Mouse (Mus musculus): Measurements from ENCODE around the gene Ksr2. TPM values are rescaled to one million over a fixed set of nuclear protein-coding genes. Genes with fewer than 3 reads are reported as not detected.

Ksr2 gene
- polyA plus RNA-seq, 1 experiment: 0.14 TPM

DNA sequence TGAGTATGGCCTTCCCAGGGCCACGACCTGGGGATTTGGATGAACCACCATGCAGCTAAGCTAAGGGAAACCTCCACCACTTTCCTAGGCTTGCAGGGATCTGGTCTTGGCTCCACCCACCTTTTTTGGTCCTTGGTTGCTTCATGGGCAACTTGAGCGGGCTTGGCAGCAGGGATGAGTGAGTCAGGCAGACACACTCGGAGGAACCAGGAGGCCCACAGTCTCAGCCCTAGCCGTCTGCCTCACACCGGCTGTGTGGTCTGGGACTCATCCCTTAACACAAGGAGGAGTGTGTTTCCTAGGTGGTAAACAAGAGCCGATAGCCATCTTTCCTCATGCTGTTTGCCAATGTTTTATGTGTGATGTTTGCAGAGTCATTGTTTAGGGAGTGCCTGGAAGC is 376.3 kb downstream of the Ksr2 start:
- no peak overlapping the region for H3K4me3 ChIP-seq (ENCODE audit: low read depth, low read length)
- H3K27me3 ChIP-seq (ENCODE audit: control insufficient read depth, insufficient read depth, low read length): no peaks in the 10 kb centered on the region
- H3K4me1 ChIP-seq (ENCODE audit: control insufficient read depth, insufficient read depth, insufficient read length, low read length): no peaks in the 10 kb centered on the region
- no peaks in the 10 kb centered on the region for H3K36me3 ChIP-seq (ENCODE audit: control insufficient read depth, insufficient read depth, low read length)
- 18% methylated on average over 6 of the region's 6 CpGs for WGBS
- no peak overlapping the region for H3K27ac ChIP-seq (ENCODE audit: insufficient read depth, low read depth, low read length)
- TF ChIP-seq CTCF (IDR thresholded peaks at IDR 0.05; ENCODE audit: extremely low read depth, insufficient read length, insufficient replicate concordance, low read depth, low read length) (no peak), POLR2A (IDR thresholded peaks at IDR 0.05; ENCODE audit: low read depth, low read length) (no peak)

DNA sequence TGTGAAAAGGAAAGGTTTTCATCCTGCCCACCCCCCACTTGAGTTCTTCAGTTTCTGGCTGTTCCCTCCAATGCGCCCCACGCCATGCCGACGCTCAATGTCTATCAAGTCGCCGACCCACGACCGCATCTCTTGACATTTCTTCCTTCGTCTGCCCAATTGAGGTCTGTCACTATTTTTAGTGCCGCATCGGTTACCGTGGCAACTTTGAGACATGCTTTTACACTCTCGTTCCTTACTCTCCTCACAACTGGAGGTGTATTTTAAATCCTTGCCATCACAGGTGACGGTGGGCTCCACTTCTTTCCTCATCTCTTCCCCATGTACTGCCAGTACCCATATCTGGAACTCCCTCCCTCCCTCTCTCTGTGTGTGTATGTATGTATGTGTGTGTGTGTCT is 378.1 kb downstream of the Ksr2 start:
- TF ChIP-seq CTCF (IDR thresholded peaks at IDR 0.05; ENCODE audit: extremely low read depth, insufficient read length, insufficient replicate concordance, low read depth, low read length) (no peak), POLR2A (IDR thresholded peaks at IDR 0.05; ENCODE audit: low read depth, low read length) (no peak)
- Histone ChIP-seq H3K27me3 (ENCODE audit: control insufficient read depth, insufficient read depth, low read length) (no peaks in the 10 kb centered on the region), H3K36me3 (ENCODE audit: control insufficient read depth, insufficient read depth, low read length) (no peaks in the 10 kb centered on the region), H3K4me1 (ENCODE audit: control insufficient read depth, insufficient read depth, insufficient read length, low read length) (no peaks in the 10 kb centered on the region), H3K4me3 (ENCODE audit: low read depth, low read length) (no peak overlapping the region), H3K27ac (ENCODE audit: insufficient read depth, low read depth, low read length) (no peak overlapping the region)
- 91% methylated on average over 14 of the region's 14 CpGs for WGBS

DNA sequence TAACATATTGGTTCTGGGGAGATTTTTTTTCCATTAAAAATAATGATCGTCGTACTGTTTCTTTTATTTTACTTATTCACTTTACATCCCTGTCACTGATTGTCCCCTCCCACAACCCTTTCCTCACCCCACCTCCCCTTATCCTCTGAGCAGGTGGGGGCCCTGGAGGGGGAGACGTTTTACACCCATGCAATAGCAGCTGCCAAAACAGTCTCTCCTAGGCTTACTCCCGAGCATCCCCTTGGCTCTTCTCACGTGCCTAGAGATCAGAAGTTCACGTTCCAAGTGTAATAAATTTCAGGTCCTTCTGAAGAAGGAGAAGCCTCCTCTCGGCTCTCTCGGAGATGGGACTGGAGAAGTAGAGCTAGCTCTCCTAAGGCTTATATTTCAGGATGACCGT is 387.0 kb downstream of the Ksr2 start:
- 61% methylated on average over 9 of the region's 9 CpGs for WGBS
- H3K27me3 ChIP-seq (ENCODE audit: control insufficient read depth, insufficient read depth, low read length): no peaks in the 10 kb centered on the region

GRCm38 (mm10) chr5:117802071-117802521 is 388.3 kb downstream of the Ksr2 start:
- no peak for TF ChIP-seq POLR2A (IDR thresholded peaks at IDR 0.05; ENCODE audit: low read depth, low read length)
- no peak for TF ChIP-seq CTCF (IDR thresholded peaks at IDR 0.05; ENCODE audit: extremely low read depth, insufficient read length, insufficient replicate concordance, low read depth, low read length)
- 79% methylated on average over 11 of the region's 11 CpGs for WGBS
- no peaks in the 10 kb centered on the region for H3K36me3 ChIP-seq (ENCODE audit: control insufficient read depth, insufficient read depth, low read length)
- no peak overlapping the region for H3K27ac ChIP-seq (ENCODE audit: insufficient read depth, low read depth, low read length)
- no peak overlapping the region for H3K4me3 ChIP-seq (ENCODE audit: low read depth, low read length)
- no peaks in the 10 kb centered on the region for H3K4me1 ChIP-seq (ENCODE audit: control insufficient read depth, insufficient read depth, insufficient read length, low read length)
- H3K27me3 ChIP-seq (ENCODE audit: control insufficient read depth, insufficient read depth, low read length): no peaks in the 10 kb centered on the region

More for the DNA sequence above, 387.0 kb downstream of the Ksr2 start:
- Histone ChIP-seq H3K4me3 (ENCODE audit: low read depth, low read length) (no peak overlapping the region), H3K36me3 (ENCODE audit: control insufficient read depth, insufficient read depth, low read length) (no peaks in the 10 kb centered on the region), H3K4me1 (ENCODE audit: control insufficient read depth, insufficient read depth, insufficient read length, low read length) (no peaks in the 10 kb centered on the region), H3K27ac (ENCODE audit: insufficient read depth, low read depth, low read length) (no peak overlapping the region)
- TF ChIP-seq CTCF (IDR thresholded peaks at IDR 0.05; ENCODE audit: extremely low read depth, insufficient read length, insufficient replicate concordance, low read depth, low read length): no peak
- no peak for TF ChIP-seq POLR2A (IDR thresholded peaks at IDR 0.05; ENCODE audit: low read depth, low read length)

GRCm38 (mm10) chr5:117803551-117803950 is 389.8 kb downstream of the Ksr2 start:
- H3K4me3 ChIP-seq (ENCODE audit: low read depth, low read length): no peak overlapping the region
- WGBS: 43% methylated on average over 7 of the region's 7 CpGs
- H3K36me3 ChIP-seq (ENCODE audit: control insufficient read depth, insufficient read depth, low read length): no peaks in the 10 kb centered on the region
- no peak overlapping the region for H3K27ac ChIP-seq (ENCODE audit: insufficient read depth, low read depth, low read length)
- no peaks in the 10 kb centered on the region for H3K27me3 ChIP-seq (ENCODE audit: control insufficient read depth, insufficient read depth, low read length)
- no peaks in the 10 kb centered on the region for H3K4me1 ChIP-seq (ENCODE audit: control insufficient read depth, insufficient read depth, insufficient read length, low read length)
- TF ChIP-seq CTCF (IDR thresholded peaks at IDR 0.05; ENCODE audit: extremely low read depth, insufficient read length, insufficient replicate concordance, low read depth, low read length): no peak
- TF ChIP-seq POLR2A (IDR thresholded peaks at IDR 0.05; ENCODE audit: low read depth, low read length): no peak

- no peaks in the 10 kb centered on the region for H3K27me3 ChIP-seq (ENCODE audit: control insufficient read depth, insufficient read depth, low read length)
- no peaks in the 10 kb centered on the region for H3K4me1 ChIP-seq (ENCODE audit: control insufficient read depth, insufficient read depth, insufficient read length, low read length)
- TF ChIP-seq CTCF (IDR thresholded peaks at IDR 0.05; ENCODE audit: extremely low read depth, insufficient read length, insufficient replicate concordance, low read depth, low read length): no peak
- TF ChIP-seq POLR2A (IDR thresholded peaks at IDR 0.05; ENCODE audit: low read depth, low read length): no peak
- no peak overlapping the region for H3K27ac ChIP-seq (ENCODE audit: insufficient read depth, low read depth, low read length)
- H3K4me3 ChIP-seq (ENCODE audit: low read depth, low read length): no peak overlapping the region
- WGBS: 90% methylated on average over 7 of the region's 7 CpGs
- no peaks in the 10 kb centered on the region for H3K36me3 ChIP-seq (ENCODE audit: control insufficient read depth, insufficient read depth, low read length)
Measured at GRCm38 (mm10) chr5:117810930-117811329, 397.1 kb downstream of the Ksr2 start.

DNA sequence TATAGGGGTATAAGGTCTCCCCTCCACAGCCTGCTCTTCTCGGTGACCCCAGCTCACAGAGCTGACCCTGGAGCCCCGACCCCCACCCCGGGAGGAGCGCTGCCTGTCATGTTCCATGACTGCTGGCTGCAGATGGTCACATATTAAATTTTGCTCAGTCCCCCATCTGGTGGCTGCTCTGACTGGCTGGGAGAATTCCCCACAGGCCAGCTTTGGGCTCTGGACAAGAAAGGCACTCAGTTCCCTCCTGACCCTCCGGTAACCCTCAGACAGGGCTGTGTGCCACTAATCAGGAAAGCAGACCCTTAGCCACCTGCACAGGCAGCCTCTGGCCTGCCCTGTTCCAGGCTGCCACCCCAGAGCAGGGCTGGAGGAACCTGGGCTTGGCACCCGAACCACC is 405.0 kb downstream of the Ksr2 start:
- TF ChIP-seq POLR2A (IDR thresholded peaks at IDR 0.05; ENCODE audit: low read depth, low read length) (no peak), CTCF (IDR thresholded peaks at IDR 0.05; ENCODE audit: extremely low read depth, insufficient read length, insufficient replicate concordance, low read depth, low read length) (no peak)
- 77% methylated on average over 6 of the region's 6 CpGs for WGBS
- Histone ChIP-seq H3K27ac (ENCODE audit: insufficient read depth, low read depth, low read length) (no peak overlapping the region), H3K36me3 (ENCODE audit: control insufficient read depth, insufficient read depth, low read length) (no peaks in the 10 kb centered on the region), H3K27me3 (ENCODE audit: control insufficient read depth, insufficient read depth, low read length) (no peaks in the 10 kb centered on the region), H3K4me1 (ENCODE audit: control insufficient read depth, insufficient read depth, insufficient read length, low read length) (no peaks in the 10 kb centered on the region), H3K4me3 (ENCODE audit: low read depth, low read length) (no peak overlapping the region)

DNA sequence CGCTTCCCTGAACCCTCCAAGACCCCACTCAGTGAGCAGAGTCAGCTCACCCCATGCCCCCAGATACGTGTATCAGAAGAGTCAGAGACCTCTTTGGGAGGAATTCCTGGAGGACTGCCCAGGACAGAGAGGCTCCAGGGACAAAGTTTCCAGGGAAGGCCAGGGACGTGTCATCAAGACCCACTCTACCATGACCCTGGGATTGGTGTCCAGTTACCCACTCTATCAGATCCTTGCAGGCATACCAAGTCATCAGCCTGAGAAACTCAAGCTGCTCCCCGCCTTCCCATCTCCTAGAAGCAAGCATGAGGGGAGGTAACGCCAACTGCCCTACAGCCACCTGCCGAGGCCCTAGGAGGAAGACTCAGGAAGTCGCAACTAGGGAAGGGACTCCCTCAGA is 406.6 kb downstream of the Ksr2 start:
- TF ChIP-seq CTCF (IDR thresholded peaks at IDR 0.05; ENCODE audit: extremely low read depth, insufficient read length, insufficient replicate concordance, low read depth, low read length) (no peak), POLR2A (IDR thresholded peaks at IDR 0.05; ENCODE audit: low read depth, low read length) (no peak)

More for the DNA sequence above, 406.6 kb downstream of the Ksr2 start:
- 67% methylated on average over 7 of the region's 7 CpGs for WGBS
- no peak overlapping the region for H3K27ac ChIP-seq (ENCODE audit: insufficient read depth, low read depth, low read length)
- H3K4me3 ChIP-seq (ENCODE audit: low read depth, low read length): no peak overlapping the region
- H3K27me3 ChIP-seq (ENCODE audit: control insufficient read depth, insufficient read depth, low read length): no peaks in the 10 kb centered on the region
- no peaks in the 10 kb centered on the region for H3K36me3 ChIP-seq (ENCODE audit: control insufficient read depth, insufficient read depth, low read length)
- no peaks in the 10 kb centered on the region for H3K4me1 ChIP-seq (ENCODE audit: control insufficient read depth, insufficient read depth, insufficient read length, low read length)

Measured in small intestine, adult 2 months (tissue).